Mouse (Mus musculus) MEL (cell line): ENCODE measurements around the gene Rae1.

Experiments
- MXI1 ChIP-seq: IDR thresholded peaks from 2 replicates; pipeline ENCODE4 v1.6.1; 2011; ENCODE audit warnings: mild to moderate bottlenecking, low read depth, low read length, improper control_type of control experiment
- ZKSCAN1 ChIP-seq: IDR thresholded peaks from 2 replicates; pipeline ENCODE4 v1.6.1; 2012; ENCODE audit warnings: low read depth, mild to moderate bottlenecking, inconsistent platforms, low read length, improper control_type of control experiment, moderate library complexity

DNA sequence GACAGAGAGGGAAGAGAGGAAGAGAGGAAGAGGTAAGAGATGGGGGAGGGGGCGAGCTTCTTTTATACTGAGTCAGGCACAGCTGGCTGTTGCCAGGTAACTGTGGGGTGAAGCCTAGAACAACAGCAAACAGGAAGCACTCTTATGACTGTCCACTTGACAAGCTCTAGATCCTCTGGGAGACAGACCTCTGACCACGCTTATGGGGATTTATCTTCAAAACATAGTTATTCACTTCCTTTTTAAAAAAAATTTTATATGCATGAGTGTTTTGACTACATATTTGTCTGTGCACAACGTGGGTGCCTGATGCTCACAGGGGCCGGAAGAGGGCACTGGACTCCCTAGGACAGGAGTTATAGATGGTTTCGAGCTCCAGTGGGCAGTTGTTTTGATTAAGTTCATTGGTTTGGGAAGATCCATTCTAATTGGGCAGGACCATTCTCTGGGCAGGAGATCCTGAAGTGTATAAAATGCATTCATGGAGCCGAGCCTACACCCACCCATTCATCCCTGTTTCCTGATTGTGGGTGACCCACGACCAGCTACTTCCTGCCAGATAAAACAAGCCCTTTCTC lies 23.2 kb upstream of the Rae1 start:
- no peak for TF ChIP-seq MXI1
- no peak for TF ChIP-seq ZKSCAN1
